Mouse (Mus musculus) spleen, adult 10 weeks (tissue): ENCODE data around the gene Asah2. TPM values are rescaled to one million over a fixed set of nuclear protein-coding genes. Genes with fewer than 3 reads are reported as not detected.

Source experiments
- polyA plus RNA-seq: library from polyadenylated mRNA; stranded (reverse); fragments of 350-450 nt; fragmentation: Illumina TruSeq; extraction: RNeasy Lipid Tissue Mini Kit (QIAGEN cat#74804); gene quantifications from one replicate; pipeline ENCODE4 v1.2.3, GENCODE M21; 2015; ENCODE audit warnings: low replicate concordance; ENCODE audit not compliant: insufficient read depth

Gene Asah2
- 10.2 TPM for polyA plus RNA-seq

GRCm38 (mm10) chr19:32107771-32108306, at the start of gene Asah2:
Gene Asah2, minus strand, starts transcription at chr19:32108211.

Other genes with a start within 250 kb of the Asah2 start
- gene A1cf, start 239.4 kb downstream of the Asah2 start, polyA plus RNA-seq = not detected